Mouse (Mus musculus) brain, embryonic 14.5 days (tissue): ENCODE results near the gene Foxs1.

ENCODE experiments used
- CTCF ChIP-seq: fragments of 200-500 bp; IDR thresholded peaks from 2 replicates; pipeline ENCODE4 v1.5.1; 2012; ENCODE audit warnings: inconsistent platforms, mild to moderate bottlenecking, moderate library complexity, borderline replicate concordance; ENCODE audit not compliant: insufficient read depth, insufficient read length; ENCODE audit errors: extremely low read depth
- POLR2A ChIP-seq: fragments of 200-500 bp; IDR thresholded peaks from 2 replicates; pipeline ENCODE4 v1.6.1; 2012; ENCODE audit warnings: mild to moderate bottlenecking, inconsistent platforms, borderline replicate concordance; ENCODE audit not compliant: poor library complexity, insufficient read depth, insufficient read length, severe bottlenecking; ENCODE audit errors: extremely low read depth

GRCm38 (mm10) chr2:152928219-152928987 is 4.6 kb downstream of the Foxs1 start:
- TF ChIP-seq CTCF (no peak), POLR2A (no peak)
